Mouse (Mus musculus) olfactory bulb, adult 2 months (tissue): ENCODE data around the gene Syn3.

Experiments
- CTCF ChIP-seq: fragments of 200-500 bp; IDR thresholded peaks from 2 replicates; pipeline ENCODE4 v1.5.1; 2012; ENCODE audit warnings: low read depth, mild to moderate bottlenecking, low read length, moderate library complexity; ENCODE audit not compliant: insufficient read depth
- POLR2A ChIP-seq: fragments of 200-500 bp; IDR thresholded peaks from 2 replicates; pipeline ENCODE4 v1.6.1; 2012; ENCODE audit warnings: mild to moderate bottlenecking, low read depth, low read length, moderate library complexity; ENCODE audit not compliant: insufficient read depth

- TF ChIP-seq CTCF (no peak), POLR2A (no peak)
Measured at GRCm38 (mm10) chr10:86017781-86018180, 480.9 kb downstream of the Syn3 start.
